Mouse (Mus musculus) cerebellum, adult 2 months (tissue): Measurements from ENCODE around the gene P2rx7.

Source experiments
- CTCF ChIP-seq: fragments of 200-500 bp; IDR thresholded peaks from 2 replicates; pipeline ENCODE4 v1.5.1; 2011; ENCODE audit warnings: low read depth, mild to moderate bottlenecking, control low read depth, low read length, moderate library complexity, borderline replicate concordance; ENCODE audit not compliant: insufficient read depth
- POLR2A ChIP-seq: fragments of 200-500 bp; IDR thresholded peaks from 2 replicates; pipeline ENCODE4 v1.6.1; 2011; ENCODE audit warnings: low read length, control low read depth, borderline replicate concordance; ENCODE audit not compliant: insufficient read depth

DNA sequence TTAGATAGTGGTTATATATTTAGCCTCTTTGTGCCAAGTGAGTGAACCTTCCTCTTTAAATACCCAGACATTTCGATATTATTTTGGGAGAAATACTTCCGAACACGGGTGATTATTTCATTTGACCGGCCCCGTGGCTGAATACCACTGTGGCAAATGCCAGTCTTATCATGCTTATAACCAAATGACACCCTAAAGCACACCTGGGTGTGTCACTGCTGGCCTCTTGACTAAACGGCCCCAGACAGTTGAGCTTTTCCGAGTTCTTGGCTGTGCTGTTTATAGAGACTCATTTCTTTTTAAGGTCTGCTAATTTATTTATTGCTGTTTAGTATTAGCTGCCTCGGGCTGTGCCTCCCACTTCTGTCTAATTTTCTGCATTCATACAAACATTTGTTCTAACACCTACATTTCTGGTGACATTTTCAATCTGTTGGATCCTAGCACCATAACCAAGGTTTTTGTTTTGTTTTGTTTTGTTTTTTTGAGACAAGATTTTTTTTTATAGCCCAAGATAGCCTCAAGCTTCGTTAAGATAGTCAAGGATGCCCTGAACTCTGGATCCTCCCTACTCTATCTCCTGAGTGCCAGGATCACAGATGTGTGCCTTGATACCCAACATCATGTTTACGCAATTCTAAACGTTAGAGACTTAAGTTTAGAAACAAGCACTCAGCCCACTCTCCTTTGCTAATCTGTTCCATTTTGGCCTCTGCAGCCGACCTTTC lies 56.6 kb downstream of the P2rx7 start:
- TF ChIP-seq CTCF (no peak), POLR2A (no peak)
